Mouse (Mus musculus): Measurements from ENCODE around the gene Dgkg. TPM values are rescaled to one million over a fixed set of nuclear protein-coding genes. Genes with fewer than 3 reads are reported as not detected.

Gene Dgkg
- total RNA-seq, 4 experiments from 2014 or later = 53.2 to 63.0 (median 55.1) TPM

GRCm38 (mm10) chr16:22440269-22440668 lies 216.8 kb downstream of the Dgkg start:
- DNase-seq (ENCODE audit: low spot score in 2 of 2) = peak; percentile 38 to 61

GRCm38 (mm10) chr16:22439499-22440177 lies 217.4 kb downstream of the Dgkg start, which contains the start of gene Etv5:
Gene Etv5, minus strand, starts transcription at chr16:22439719.
- DNase-seq (ENCODE audit: low spot score in 2 of 2) = peak; percentile 95 to 100

GRCm38 (mm10) chr16:22438441-22439373 lies 218.3 kb downstream of the Dgkg start:
- DNase-seq (ENCODE audit: low spot score in 2 of 2) = peak; percentile 47 to 72

- DNase-seq (ENCODE audit: low spot score in 2 of 2) = no peak
Measured at GRCm38 (mm10) chr16:22436106-22436505, 220.9 kb downstream of the Dgkg start.

- DNase-seq (ENCODE audit: low spot score in 2 of 2) = peak in 1 of 2 experiments; percentile 41
Measured at GRCm38 (mm10) chr16:22434530-22434929, 222.5 kb downstream of the Dgkg start.

- DNase-seq (ENCODE audit: low spot score in 2 of 2) = no peak
Measured at GRCm38 (mm10) chr16:22433944-22434343, 223.1 kb downstream of the Dgkg start.

GRCm38 (mm10) chr16:22431773-22432172 lies 225.2 kb downstream of the Dgkg start:
- no peak for DNase-seq (ENCODE audit: low spot score in 2 of 2)

GRCm38 (mm10) chr16:22431335-22431734 lies 225.7 kb downstream of the Dgkg start:
- DNase-seq (ENCODE audit: low spot score in 2 of 2) = no peak

- peak in 1 of 2 experiments; percentile 70 for DNase-seq (ENCODE audit: low spot score in 2 of 2)
Measured at GRCm38 (mm10) chr16:22430211-22430951, 226.6 kb downstream of the Dgkg start.

- no peak for DNase-seq (ENCODE audit: low spot score in 2 of 2)
Measured at GRCm38 (mm10) chr16:22429377-22429776, 227.6 kb downstream of the Dgkg start.

- DNase-seq (ENCODE audit: low spot score in 2 of 2) = peak; percentile 60 to 89
Measured at GRCm38 (mm10) chr16:22428853-22429341, 228.1 kb downstream of the Dgkg start.

- DNase-seq (ENCODE audit: low spot score in 2 of 2) = no peak
Measured at GRCm38 (mm10) chr16:22426866-22427265, 230.2 kb downstream of the Dgkg start.

- no peak for DNase-seq (ENCODE audit: low spot score in 2 of 2)
Measured at GRCm38 (mm10) chr16:22422256-22422655, 234.8 kb downstream of the Dgkg start.

Small RNA genes lying within 50 kb of the gene (microRNA-seq; reads per million reads assigned to microRNA genes)
- gene Mir6362 (0 reads per million in 2 experiments), gene Mir8095 (0 reads per million in 2 experiments)

Other genes with a start within 250 kb of the Dgkg start
- 10 to 100 TPM; 60.9 to 81.8 (median 65.7) TPM for gene Etv5, start 217.5 kb downstream of the Dgkg start, total RNA-seq (2022)
- not detected for gene Crygs, start 154.4 kb upstream of the Dgkg start, total RNA-seq (2022)
- gene Tbccd1, start 200.4 kb upstream of the Dgkg start, total RNA-seq (2022) = 10 to 100 TPM; 14.1 to 16.4 (median 14.6) TPM
- gene Dnajb11, start 200.6 kb upstream of the Dgkg start, total RNA-seq (2022) = 10 to 100 TPM; 46.6 to 55.6 (median 51.9) TPM
- gene Ahsg, start 234.1 kb upstream of the Dgkg start, total RNA-seq (2022) = under 1 TPM in 1 of 4 experiments, not detected in 3; 0.30 TPM